Mouse (Mus musculus) left cerebral cortex, adult 18-20 months (tissue): Measurements from ENCODE around the gene Cstf3. TPM values are rescaled to one million over a fixed set of nuclear protein-coding genes. Genes with fewer than 3 reads are reported as not detected.
A peak's percentile ranks its signal among the peaks of the same experiment; 100 is the strongest.

Experiments
- DNase-seq, 2 experiments: peaks; one replicate each; pipeline ENCODE4 v3.0.0; 2021 to 2022; ENCODE audit warnings: low spot score in 2 of 2, mixed read lengths in 1 of 2
- total RNA-seq, 2 experiments: library from RNA; stranded (reverse); gene quantifications; 2 replicates each; pipeline ENCODE4 v1.2.3; 2021

Gene Cstf3
- total RNA-seq, 2 experiments from 2014 or later = 37.2 to 44.2 TPM

DNA sequence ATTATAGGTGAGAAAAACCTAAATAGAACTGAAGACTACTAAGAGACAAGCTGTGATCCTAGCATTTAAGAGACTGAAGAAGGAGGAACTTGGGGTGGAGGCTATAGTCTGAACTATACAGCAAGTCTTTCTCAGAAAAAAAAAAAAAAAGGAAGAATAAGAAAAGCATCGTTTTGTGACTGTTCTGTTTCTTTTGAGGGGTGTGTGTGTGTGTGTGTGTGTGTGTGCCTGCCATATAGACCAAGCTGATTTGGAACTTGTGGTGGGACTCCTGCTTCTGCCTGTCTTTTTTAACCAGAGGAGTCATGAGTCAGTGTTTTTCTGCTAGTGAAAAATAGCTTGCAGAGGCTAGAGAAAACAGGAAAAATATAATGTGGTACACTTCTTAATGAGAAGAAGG, 4.7 kb downstream of the Cstf3 start:
- DNase-seq = no peak

DNA sequence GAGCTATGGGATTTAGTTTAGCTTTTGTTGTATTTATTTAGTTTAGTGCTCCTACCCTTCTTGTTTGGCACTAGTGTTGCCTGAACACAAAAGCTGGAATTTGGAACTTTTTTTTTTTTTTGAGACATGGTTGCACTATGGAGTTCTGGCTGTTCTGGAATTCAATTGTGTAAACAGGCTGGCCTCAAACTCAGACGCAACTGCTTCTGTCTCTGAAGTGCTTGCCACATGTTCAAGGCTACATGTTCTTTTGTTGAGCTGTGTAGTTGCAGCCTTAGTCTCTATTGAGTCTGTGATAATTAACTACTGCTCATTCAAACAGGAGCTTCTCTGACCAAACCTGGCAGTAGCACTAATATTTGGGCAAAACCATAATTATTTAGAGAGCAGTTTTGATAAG, 13.1 kb downstream of the Cstf3 start:
- DNase-seq = no peak

DNA sequence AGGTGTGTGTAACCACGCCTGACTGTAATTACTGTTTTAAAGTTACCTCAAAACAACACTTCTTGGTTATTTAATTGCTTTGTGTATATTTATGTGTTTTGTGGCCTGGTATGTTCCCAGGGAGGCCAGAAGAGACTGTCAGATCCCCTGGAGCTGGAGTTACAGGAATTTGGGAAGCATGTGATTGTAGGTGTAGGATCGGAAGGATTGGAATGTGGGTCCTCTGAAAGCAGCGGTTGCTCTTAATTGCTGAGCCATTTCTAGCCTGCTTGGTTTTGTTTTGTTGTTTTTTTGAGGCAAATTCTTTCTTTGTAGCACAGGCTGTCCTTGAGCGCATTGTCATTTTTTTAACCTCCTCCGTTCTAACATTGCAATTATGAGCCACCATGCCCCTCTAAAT, 14.4 kb downstream of the Cstf3 start:
- no peak for DNase-seq

DNA sequence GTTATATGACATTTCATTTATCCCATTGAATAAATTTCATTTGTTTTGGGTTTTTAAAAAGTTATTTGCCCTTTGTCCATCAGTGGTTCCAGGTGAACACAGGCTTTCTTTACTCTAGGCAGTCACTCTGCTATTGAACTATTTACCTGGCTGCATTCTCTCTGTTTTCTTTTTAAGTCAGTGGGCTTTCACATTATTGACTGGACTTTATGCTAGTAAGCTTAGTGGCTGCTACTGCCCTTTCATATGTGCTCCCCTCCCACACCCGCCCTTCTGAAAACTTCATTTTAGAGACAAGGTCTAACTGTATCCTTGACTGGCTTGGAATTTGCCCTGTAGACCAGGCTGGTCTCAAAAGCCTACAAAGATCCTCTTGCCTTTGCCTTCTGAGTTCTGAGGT, 15.2 kb downstream of the Cstf3 start:
- DNase-seq = no peak

DNA sequence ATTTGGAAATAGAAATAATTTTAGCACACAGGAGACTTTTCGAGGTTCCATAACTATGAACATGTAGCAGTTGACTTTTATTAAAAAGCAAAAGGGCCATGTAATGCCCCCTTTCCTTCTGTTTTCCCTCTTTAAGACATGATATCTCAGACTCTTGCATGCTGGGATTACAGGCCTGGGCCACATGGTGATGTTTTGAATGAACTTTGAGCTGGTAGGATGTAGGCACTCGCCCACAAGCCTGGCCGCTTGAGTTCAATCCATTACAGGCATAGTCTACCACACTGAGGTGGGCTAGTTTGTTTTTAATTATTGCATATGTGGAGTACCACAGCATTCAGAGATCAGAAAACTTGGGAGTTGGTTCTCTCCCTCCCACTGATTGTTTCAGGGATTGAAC, 24.5 kb downstream of the Cstf3 start:
- no peak for DNase-seq

DNA sequence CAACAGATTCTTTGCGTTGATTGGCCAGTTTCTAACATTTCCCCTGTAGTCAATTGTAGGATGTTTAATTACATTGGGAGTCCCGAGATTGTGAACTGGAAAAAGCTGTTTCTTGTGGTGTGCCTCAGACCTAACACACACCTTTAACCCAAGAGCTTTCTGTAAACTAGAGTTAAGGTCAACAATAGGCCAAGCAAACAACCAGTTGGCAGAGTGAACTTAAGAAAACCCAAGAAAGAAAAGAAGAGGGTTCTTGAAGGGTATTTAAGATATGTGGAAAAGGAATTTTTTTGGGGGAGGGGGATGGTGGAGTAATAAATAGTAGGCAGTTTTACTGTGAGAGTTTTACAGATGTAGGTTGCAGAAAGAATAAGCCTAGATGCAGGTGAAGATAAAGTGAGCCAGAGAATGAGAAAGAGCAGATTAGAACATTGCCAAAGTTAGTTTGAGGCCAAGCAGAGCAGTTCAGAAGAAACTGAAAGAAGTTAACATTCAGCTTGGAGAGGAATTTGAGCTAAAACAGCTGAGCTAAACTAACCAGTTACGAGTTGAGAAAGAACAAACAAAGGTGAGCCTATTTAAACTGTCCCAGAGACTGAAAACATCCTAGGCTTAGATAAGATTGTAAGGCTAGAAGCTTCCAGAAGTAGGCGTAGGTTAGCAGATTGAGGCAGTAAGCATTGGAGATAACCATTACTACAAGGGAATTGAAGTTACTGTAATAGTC, 25.8 kb downstream of the Cstf3 start:
- DNase-seq = no peak

DNA sequence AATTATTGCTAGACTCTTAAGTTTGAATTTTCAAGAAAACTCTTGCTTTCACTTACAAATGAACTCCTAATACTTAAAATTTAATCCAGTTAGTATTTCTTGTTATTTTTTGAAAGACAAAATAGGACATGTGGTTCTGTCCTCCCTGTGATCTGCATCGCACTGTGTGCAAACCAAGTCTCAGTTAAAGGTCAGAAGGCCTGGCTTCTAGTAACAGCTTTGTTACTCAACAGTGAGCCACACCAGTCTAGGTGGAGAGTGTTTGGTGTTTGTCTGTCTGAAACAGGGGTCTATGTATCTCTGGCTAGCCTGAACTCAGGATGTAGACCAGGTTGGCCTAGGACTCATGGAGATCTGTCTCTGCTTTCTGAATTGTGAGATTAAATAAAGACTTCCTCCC, 68.3 kb downstream of the Cstf3 start:
- no peak for DNase-seq

DNA sequence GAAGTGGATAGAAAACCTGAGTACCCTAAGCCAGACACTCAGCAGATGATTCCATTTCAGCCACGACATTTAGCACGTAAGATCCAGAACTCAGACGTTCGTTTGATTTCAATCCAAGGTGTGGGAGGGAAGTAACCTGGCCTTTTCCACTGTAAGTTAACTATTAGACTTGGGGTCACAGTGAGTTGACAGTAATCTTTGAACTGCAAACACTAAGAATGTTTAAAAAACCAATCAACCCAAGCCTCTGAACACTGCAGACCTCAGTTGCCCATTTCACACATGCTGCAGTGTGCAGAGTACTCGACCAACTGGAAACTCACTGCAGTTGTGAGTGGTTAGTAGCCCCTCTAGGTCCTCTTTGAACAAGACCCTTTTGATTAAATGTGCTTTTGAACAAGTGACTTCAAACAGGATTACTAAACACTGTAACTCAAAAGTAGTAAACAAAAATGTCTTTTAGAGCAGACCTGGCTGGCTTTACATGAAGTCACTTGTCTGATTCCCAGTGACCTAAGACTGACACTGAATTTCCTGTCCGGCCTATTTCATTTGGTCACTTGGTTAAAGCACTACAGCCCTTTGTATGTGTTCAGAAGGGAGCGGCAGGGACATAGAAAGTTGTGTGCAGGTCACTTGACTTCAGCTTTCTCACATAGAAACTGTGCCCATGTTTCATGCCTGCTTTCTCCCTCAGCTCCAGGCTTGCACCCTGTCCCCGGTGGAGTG, 73.2 kb downstream of the Cstf3 start:
- no peak for DNase-seq

DNA sequence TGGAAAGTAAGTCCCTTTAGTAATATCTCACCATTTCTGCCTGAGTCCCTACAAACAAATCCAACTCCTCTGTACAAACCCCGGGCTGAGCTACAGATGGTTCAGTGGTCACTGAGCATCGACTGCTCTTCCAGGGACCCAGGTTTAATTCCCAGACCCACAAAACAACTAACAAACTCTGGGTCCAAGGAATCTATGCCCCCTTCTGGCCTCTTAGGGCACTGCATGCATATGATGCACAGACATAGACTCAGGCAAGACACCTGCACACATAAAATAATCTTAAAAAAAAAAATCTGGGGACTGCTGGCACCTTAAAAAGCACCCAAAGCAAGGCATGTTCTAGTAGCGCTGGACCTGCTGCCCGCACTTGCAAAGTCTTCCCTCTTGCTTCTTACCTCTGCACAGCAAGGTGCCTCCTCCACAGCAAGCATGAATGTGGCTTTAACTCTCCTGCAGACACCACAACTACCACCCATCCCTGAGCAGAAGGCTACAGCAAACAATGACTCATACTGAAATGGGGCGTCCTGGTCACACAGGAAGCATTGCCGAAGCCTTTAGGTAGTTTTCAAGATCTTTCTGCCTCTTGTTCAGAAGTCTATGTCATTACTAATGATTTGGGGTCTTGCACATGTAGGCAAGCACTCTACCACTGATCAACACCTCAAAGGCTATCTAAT, 78.9 kb downstream of the Cstf3 start:
- no peak for DNase-seq

DNA sequence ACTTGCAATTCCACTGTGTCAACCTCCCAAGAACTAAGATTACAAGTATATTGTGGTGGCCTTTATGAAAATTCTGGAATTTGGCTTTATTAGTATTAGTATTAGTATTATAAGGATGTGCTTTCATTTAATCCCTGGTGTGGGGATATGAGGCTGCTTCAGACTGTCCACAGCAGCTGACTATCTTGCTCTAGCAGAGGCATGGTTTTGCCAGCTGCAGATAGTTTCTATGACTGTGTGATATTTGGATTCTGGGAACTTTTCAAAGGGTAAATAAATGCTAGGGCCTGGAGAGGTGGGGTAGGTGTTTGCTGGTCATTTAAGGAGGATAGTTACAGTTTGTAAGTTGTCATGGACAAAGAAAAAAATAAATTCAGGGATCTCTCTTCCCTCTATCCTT, 81.4 kb downstream of the Cstf3 start:
- DNase-seq = no peak

DNA sequence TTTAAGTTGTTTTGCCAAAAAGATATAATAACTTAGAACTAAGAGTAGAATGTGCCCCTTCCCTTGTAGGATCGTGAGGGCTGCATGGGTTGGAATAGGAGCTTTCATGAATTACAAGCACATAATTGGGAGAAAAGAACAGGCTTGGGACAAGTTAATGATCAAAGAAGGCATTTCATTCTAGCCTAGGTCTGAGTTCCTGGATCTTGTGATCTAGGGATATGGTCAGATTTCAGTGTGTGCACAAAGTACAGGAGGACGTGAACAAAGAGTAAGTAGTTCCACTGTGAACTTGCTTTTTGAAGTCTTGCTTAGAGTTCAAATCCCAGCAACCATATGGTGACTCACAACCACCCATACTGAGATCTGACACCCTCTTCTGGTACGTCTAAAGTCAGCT, 87.0 kb downstream of the Cstf3 start:
- no peak for DNase-seq

DNA sequence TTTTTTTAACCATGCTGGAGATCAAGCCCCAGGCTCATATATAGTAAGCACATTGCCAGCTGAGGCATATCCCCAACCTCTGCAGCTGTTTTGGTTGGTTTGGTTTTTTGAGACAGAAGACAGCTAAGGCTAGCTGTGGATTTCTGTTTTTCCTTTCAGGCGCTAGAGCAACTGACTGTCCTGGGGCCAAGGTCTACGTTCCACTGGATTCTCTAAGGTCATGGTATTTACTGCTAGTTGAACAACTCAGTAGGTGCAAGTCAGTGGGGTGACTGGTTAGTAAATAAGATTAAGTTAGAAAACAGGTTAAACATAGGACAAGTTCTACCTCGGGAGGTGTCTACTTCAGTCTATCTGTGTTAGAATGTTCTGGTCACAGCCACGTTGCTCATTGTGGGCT, 94.4 kb downstream of the Cstf3 start:
- DNase-seq = no peak

DNA sequence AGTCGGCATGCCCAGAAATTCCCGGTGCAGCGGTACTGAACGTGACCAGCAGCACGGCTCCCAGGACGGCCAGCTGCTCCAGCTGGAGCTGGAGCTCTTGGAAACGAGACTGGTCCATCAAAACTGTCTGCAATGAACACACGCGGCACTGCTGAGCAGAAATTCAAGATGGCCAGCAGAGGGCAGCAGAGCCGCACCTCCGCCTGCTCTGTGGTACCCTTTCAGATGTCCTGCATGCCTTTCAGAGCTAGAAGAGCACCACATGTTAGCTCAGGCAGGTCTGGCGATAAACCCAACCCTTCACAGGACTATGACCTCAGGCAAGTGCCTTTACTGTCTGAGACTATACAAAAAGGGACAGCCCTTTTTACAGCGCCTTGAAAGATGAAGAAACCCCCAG, 95.1 kb downstream of the Cstf3 start:
- peak; percentile 78 to 84 for DNase-seq

DNA sequence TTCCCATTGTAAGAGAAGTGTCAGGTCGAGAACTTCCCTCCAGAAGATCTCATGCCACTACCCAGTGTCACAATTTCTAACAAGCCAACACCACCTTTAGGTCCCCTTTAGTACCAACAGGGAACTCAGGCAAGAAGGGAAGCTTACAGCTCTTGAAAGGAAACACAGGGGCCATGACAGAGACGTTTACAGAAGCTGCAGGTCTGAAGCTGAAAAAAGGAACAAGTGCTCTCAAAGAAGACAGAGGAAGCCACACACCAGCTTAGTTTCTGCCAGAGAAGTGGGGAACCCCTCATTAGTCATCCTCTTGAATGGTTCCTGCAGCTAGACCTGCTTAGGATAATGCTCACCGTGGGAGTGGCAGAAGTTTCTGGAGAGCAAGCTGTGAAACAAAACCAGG, 96.9 kb downstream of the Cstf3 start:
- DNase-seq = no peak

DNA sequence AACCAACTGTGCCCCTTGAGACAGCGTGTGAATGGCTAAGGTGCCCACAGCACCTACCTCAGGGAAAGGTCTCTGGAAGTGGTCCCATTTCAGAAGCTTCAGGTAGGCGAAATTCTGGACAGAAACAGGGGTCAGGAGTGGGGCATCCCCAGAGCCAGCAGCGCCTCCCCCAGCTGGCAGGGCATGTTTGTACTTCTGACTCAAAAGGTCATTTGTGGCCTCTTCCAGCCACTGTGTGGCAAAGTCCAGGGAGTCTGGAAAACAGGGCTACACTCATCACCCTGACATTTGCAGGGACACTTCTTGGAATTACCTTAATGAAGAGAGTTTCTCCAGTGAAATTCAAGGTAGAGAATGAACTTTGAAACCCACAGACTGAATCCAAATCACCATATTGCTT, 98.0 kb downstream of the Cstf3 start:
- DNase-seq = no peak

DNA sequence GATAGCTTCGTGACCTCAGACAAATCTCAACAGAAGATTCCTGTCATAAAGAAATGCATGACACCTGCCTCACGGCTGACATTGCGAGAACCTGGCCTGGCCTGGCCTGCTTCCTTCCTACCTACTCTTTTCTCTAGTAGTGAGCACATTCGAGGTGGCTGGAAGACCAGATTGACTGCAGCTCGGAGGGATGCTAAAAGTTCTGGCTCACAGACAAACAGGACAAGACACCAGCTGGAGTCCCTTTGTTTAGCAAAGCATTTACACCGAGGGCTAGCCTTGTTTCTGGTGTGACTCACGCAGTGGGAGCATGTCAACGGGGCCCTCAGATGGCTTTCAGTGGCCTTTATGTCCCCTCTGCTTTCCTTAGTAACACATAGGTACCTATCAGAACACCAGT, 98.4 kb downstream of the Cstf3 start:
- DNase-seq = peak in 1 of 2 experiments; percentile 27

DNA sequence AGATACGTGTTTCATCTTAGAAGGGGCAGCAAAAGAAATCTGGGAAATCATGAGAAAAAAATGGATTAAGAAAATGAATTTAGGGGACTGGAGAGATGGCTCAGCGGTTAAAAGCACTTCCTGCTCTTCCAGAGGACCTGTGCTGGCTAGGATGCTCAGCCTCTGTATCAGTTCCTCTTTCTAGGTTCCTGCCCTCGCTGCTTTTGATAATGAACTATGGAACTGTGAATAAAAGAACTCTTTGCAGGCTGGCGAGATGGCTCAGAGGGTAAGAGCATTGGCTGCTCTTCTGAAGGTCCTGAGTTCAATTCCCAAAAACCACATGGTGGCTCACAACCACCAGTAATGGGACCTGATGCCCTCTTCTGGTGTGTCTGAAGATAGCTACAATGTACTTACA, 100.4 kb downstream of the Cstf3 start:
- DNase-seq = no peak

DNA sequence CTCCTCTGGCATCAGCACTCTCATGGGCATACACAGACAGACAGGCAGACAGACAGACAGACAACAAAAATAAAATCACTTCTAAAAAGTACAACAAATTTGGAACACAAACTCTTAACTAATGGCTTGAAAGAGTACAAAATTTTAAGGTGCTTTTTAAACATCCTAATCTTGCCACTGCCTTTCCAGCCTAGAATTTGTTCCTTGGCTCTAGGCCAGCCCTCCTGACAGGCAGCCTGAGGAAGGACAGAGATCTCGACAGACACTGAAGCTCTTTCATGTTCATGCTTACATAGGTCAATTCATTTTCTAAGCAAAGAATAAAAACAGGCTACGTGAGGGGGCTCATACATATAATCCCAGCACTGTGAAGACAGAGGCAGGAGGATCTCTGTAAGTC, 102.2 kb downstream of the Cstf3 start:
- no peak for DNase-seq

DNA sequence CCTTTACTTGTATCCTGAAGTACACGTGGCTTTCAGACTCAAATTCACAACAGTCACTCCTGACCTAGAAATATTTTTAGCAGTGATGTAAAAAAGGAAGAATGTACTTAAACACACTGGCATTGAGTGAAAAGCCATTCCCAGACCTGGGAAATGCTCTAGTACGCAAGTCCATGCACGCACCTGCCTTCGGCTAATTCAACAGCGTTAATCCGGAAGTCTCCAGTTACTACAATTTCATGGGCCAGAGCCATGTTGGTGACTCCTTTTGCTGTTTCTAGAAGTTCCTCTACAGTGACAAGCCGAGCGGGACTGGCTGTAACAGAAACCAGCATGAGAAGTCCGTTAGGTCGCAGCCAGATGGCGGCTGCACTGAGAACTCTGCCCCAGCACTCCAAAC, 109.3 kb downstream of the Cstf3 start:
- no peak for DNase-seq

DNA sequence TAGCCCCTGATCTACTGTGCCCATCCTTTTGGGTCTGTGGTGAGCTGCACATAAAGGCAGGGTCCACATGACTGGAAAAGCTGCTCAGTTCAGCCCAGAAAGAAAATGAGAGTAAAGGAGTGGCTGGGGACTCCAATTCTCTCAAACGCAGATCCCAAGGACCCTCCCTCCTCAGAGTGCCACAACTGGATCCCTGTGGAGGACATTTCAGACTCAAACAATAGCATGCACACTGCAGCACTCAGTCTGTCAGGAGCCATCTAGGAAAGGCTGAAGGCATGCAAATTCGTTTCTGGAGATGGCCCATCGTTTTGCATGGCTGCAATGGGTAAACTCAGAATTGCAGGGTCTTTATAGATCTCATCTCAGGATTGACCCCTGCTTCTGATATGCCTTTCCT, 112.8 kb downstream of the Cstf3 start:
- no peak for DNase-seq

DNA sequence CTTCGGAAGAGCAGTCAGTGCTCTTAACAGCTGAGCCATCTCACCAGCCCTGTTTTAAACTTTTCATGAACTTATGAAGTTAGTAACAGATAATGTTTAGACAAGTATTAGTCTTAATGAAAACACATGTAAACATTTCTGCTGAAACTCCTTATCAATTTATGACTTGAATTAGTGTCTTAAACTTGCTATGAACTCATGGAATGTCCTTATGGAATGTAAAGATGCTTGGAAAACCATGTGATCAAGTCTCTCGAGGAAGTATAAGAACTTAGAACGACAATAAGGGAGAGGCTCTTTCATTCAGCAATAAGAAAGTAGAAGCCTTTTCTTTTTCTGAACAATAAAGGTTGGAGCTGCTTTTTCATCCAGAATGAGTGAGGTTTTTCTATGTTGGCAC, 114.0 kb downstream of the Cstf3 start:
- DNase-seq = no peak

DNA sequence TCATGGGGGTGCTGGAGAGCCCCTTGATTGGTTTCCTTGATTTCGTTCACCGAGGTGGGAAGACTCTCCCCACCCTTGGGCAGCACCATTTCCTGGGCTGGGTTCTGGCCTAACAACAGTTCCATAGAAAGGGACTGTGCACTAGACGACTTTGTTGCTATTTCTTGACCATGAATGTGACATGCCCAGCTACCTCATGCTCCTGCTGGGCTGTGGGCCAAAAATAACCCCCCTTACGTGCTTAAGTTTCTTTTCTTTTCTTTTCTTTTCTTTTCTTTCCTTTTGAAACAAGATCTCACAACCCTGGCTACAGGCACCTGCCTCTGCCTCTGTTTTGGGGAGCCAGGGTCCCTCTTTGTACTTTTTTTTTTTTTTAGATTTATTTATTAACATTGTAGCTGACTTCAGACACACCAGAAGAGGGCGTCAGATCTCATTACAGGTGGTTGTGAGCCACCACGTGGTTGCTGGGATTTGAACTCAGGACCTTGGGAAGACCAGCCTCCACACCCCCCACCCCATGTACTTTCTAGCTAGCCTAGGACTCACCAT, 119.5 kb downstream of the Cstf3 start:
- DNase-seq = no peak
